Mouse (Mus musculus): ENCODE data around the gene 2610507B11Rik. TPM values are rescaled to one million over a fixed set of nuclear protein-coding genes. Genes with fewer than 3 reads are reported as not detected.
A peak's percentile ranks its signal among the peaks of the same experiment; 100 is the strongest.

Gene 2610507B11Rik
- 61.8 and 73.0 TPM in 2 replicates for polyA plus RNA-seq (2015; fragmentation: Nextera tagmentation; extraction: Ambion mirVana)

GRCm38 (mm10) chr11:78261380-78262352, at the start of gene 2610507B11Rik:
TSS of gene 2610507B11Rik (plus strand) at chr11:78261752.
- ATAC-seq: peak; percentile 96
- under 1% methylated on average over 81 of the region's 115 CpGs for WGBS
- peak within 1 kb of the TSS; percentile 75 for H3K4me2 ChIP-seq
- H3K36me3 ChIP-seq (ENCODE audit: poor library complexity, severe bottlenecking): peaks cover 33% of the 10 kb centered on the region
- peak within 1 kb of the TSS; percentile 86 for H3K9ac ChIP-seq
- peak within 1 kb of the TSS; percentile 83 for H3K27ac ChIP-seq
- peaks cover 13% of the 10 kb centered on the region for H3K4me1 ChIP-seq
- peak within 1 kb of the TSS; percentile 86 for H3K4me3 ChIP-seq
- H3K27me3 ChIP-seq: 0 out of 2 replicates have a peak, but pooled peaks cover 4% of the 10 kb centered on the region
- no peaks in the 10 kb centered on the region for H3K9me3 ChIP-seq (replicated peaks)

GRCm38 (mm10) chr11:78213086-78213817, 48.3 kb upstream of the 2610507B11Rik start:
- H3K9ac ChIP-seq: no peak overlapping the region
- no peak overlapping the region for H3K4me2 ChIP-seq
- no peak overlapping the region for H3K27ac ChIP-seq
- ATAC-seq: no peak
- peaks cover 99% of the 10 kb centered on the region for H3K36me3 ChIP-seq (ENCODE audit: poor library complexity, severe bottlenecking)
- H3K27me3 ChIP-seq: no peaks in the 10 kb centered on the region
- H3K4me3 ChIP-seq: no peak overlapping the region
- no peaks in the 10 kb centered on the region for H3K4me1 ChIP-seq
- 96% methylated on average over 14 of the region's 14 CpGs for WGBS
- H3K9me3 ChIP-seq (replicated peaks): no peaks in the 10 kb centered on the region

GRCm38 (mm10) chr11:78215709-78216317, 45.7 kb upstream of the 2610507B11Rik start:
- no peak for ATAC-seq

GRCm38 (mm10) chr11:78223586-78223985, 38.0 kb upstream of the 2610507B11Rik start:
- peaks cover 97% of the 10 kb centered on the region for H3K36me3 ChIP-seq (ENCODE audit: poor library complexity, severe bottlenecking)
- H3K9me3 ChIP-seq (replicated peaks): no peaks in the 10 kb centered on the region
- no peak overlapping the region for H3K4me2 ChIP-seq
- no peak overlapping the region for H3K27ac ChIP-seq
- no peaks in the 10 kb centered on the region for H3K4me1 ChIP-seq
- WGBS: 94% methylated on average over 4 of the region's 4 CpGs
- no peaks in the 10 kb centered on the region for H3K27me3 ChIP-seq
- ATAC-seq: no peak
- no peak overlapping the region for H3K9ac ChIP-seq
- no peak overlapping the region for H3K4me3 ChIP-seq

More at GRCm38 (mm10) chr11:78215709-78216317, 45.7 kb upstream of the 2610507B11Rik start:
- H3K27ac ChIP-seq: no peak overlapping the region
- no peaks in the 10 kb centered on the region for H3K9me3 ChIP-seq (replicated peaks)
- no peaks in the 10 kb centered on the region for H3K27me3 ChIP-seq
- no peak overlapping the region for H3K4me2 ChIP-seq
- 92% methylated on average over 11 of the region's 11 CpGs for WGBS
- H3K4me1 ChIP-seq: no peaks in the 10 kb centered on the region
- H3K4me3 ChIP-seq: no peak overlapping the region
- no peak overlapping the region for H3K9ac ChIP-seq
- peaks cover 98% of the 10 kb centered on the region for H3K36me3 ChIP-seq (ENCODE audit: poor library complexity, severe bottlenecking)

- Histone ChIP-seq H3K9me3 (replicated peaks) (no peaks in the 10 kb centered on the region), H3K27ac (no peak overlapping the region), H3K36me3 (ENCODE audit: poor library complexity, severe bottlenecking) (peaks cover 85% of the 10 kb centered on the region), H3K9ac (no peak overlapping the region), H3K4me2 (no peak overlapping the region), H3K4me1 (no peaks in the 10 kb centered on the region), H3K27me3 (no peaks in the 10 kb centered on the region), H3K4me3 (no peak overlapping the region)
- WGBS: 96% methylated on average over 6 of the region's 6 CpGs
- no peak for ATAC-seq
These were observed 30.0 kb upstream of the 2610507B11Rik start for GRCm38 (mm10) chr11:78231518-78231917.

- ATAC-seq: no peak
- Histone ChIP-seq H3K9ac (no peak overlapping the region), H3K4me2 (no peak overlapping the region), H3K36me3 (ENCODE audit: poor library complexity, severe bottlenecking) (peaks cover 30% of the 10 kb centered on the region), H3K4me1 (peaks cover 22% of the 10 kb centered on the region), H3K4me3 (no peak overlapping the region), H3K27me3 (no peaks in the 10 kb centered on the region), H3K9me3 (replicated peaks) (no peaks in the 10 kb centered on the region), H3K27ac (no peak overlapping the region)
- WGBS: 88% methylated on average over 9 of the region's 9 CpGs
These were observed 21.2 kb upstream of the 2610507B11Rik start for GRCm38 (mm10) chr11:78240193-78240857.

GRCm38 (mm10) chr11:78245261-78245626, 16.3 kb upstream of the 2610507B11Rik start:
- WGBS: under 1% methylated on average over 19 of the region's 19 CpGs
- H3K9me3 ChIP-seq (replicated peaks): no peaks in the 10 kb centered on the region
- peak overlapping the region; percentile 99 for H3K4me3 ChIP-seq
- H3K36me3 ChIP-seq (ENCODE audit: poor library complexity, severe bottlenecking): peaks cover 10% of the 10 kb centered on the region
- peaks cover 52% of the 10 kb centered on the region for H3K4me1 ChIP-seq
- no peak for ATAC-seq
- no peaks in the 10 kb centered on the region for H3K27me3 ChIP-seq
- peak overlapping the region; percentile 93 for H3K9ac ChIP-seq
- peak overlapping the region; percentile 91 for H3K4me2 ChIP-seq
- peak overlapping the region; percentile 92 for H3K27ac ChIP-seq

- Histone ChIP-seq H3K9ac (peak within 1 kb of the TSS; percentile 93), H3K27ac (peak within 1 kb of the TSS; percentile 92), H3K4me2 (peak within 1 kb of the TSS; percentile 91), H3K4me3 (peak within 1 kb of the TSS; percentile 99), H3K4me1 (peaks cover 52% of the 10 kb centered on the region), H3K27me3 (no peaks in the 10 kb centered on the region), H3K9me3 (replicated peaks) (no peaks in the 10 kb centered on the region), H3K36me3 (ENCODE audit: poor library complexity, severe bottlenecking) (peaks cover 9% of the 10 kb centered on the region)
- 0% methylated on average over 50 of the region's 50 CpGs for WGBS
- ATAC-seq: peak; percentile 96
These were observed 15.8 kb upstream of the 2610507B11Rik start, which contains the start of the genes Sdf2 and Supt6 for GRCm38 (mm10) chr11:78245627-78246317. TSS of gene Sdf2 (plus strand) at chr11:78245746. TSS of gene Supt6 (minus strand) at chr11:78245987.

GRCm38 (mm10) chr11:78246318-78247011, 15.1 kb upstream of the 2610507B11Rik start:
- no peak for ATAC-seq
- Histone ChIP-seq H3K4me1 (peaks cover 52% of the 10 kb centered on the region), H3K4me2 (peak overlapping the region; percentile 91), H3K9me3 (replicated peaks) (no peaks in the 10 kb centered on the region), H3K36me3 (ENCODE audit: poor library complexity, severe bottlenecking) (peaks cover 15% of the 10 kb centered on the region), H3K4me3 (peak overlapping the region; percentile 99), H3K27me3 (no peaks in the 10 kb centered on the region), H3K9ac (peak overlapping the region; percentile 93; the same call in 1 of the 2 replicates), H3K27ac (peak overlapping the region; percentile 92)
- 56% methylated on average over 7 of the region's 7 CpGs for WGBS

GRCm38 (mm10) chr11:78247012-78247348, 14.6 kb upstream of the 2610507B11Rik start:
- H3K4me2 ChIP-seq: peak overlapping the region; percentile 91
- peaks cover 20% of the 10 kb centered on the region for H3K36me3 ChIP-seq (ENCODE audit: poor library complexity, severe bottlenecking)
- H3K9ac ChIP-seq: no peak overlapping the region
- no peaks in the 10 kb centered on the region for H3K27me3 ChIP-seq
- no peak for ATAC-seq
- H3K4me1 ChIP-seq: peaks cover 49% of the 10 kb centered on the region
- peak overlapping the region; percentile 99 for H3K4me3 ChIP-seq
- 81% methylated on average over 3 of the region's 3 CpGs for WGBS
- no peak overlapping the region for H3K27ac ChIP-seq
- no peaks in the 10 kb centered on the region for H3K9me3 ChIP-seq (replicated peaks)

Measured in forebrain, embryonic 13.5 days (tissue).